Mouse (Mus musculus) Patski (cell line): ENCODE results near the gene Mrpl34. TPM values are rescaled to one million over a fixed set of nuclear protein-coding genes. Genes with fewer than 3 reads are reported as not detected.

Experiments
- ATAC-seq: fragments of 100-300 bp; one replicate; pipeline ENCODE4 v1.8.0; 2021
- CTCF ChIA-PET: fragments of 350-600 bp; sonication (Branson Sonifier 250); formaldehyde crosslinking; loops from one replicate; lab custom pipeline; 2022; ENCODE audit warnings: inconsistent platforms; lab: Charles Lee
- POLR2A ChIA-PET: fragments of 350-600 bp; sonication (Branson Sonifier 250); formaldehyde crosslinking; loops from one replicate; lab custom pipeline; 2022; ENCODE audit warnings: antibody characterized with exemption, inconsistent platforms; lab: Charles Lee
- DNase-seq: peaks from one replicate; pipeline ENCODE4 v3.0.0-alpha.2; 2011; ENCODE audit warnings: low read depth, low spot score
- H3K27me3 ChIP-seq: fragments of 371-371 bp; one replicate; pipeline ENCODE4 v1.5.1; 2021
- CTCF ChIP-seq: fragments of 100-300 bp; IDR thresholded peaks from one replicate; pipeline ENCODE4 v1.5.1; 2021
- in situ Hi-C: fragments of 300-500 bp; cut with MboI; formaldehyde crosslinking; loops from 3 replicates; pipeline ENCODE4 v1.11.1; 2018; ENCODE audit warnings: low pct_unique_long_range_greater_than_20kb, mixed read lengths
- polyA plus RNA-seq: library from polyadenylated mRNA; unstranded; gene quantifications from one replicate; pipeline ENCODE4 v1.2.3, GENCODE M21; 2021

Mrpl34 gene
- polyA plus RNA-seq, 1 experiment from 2014 or later = 81.5 TPM

DNA sequence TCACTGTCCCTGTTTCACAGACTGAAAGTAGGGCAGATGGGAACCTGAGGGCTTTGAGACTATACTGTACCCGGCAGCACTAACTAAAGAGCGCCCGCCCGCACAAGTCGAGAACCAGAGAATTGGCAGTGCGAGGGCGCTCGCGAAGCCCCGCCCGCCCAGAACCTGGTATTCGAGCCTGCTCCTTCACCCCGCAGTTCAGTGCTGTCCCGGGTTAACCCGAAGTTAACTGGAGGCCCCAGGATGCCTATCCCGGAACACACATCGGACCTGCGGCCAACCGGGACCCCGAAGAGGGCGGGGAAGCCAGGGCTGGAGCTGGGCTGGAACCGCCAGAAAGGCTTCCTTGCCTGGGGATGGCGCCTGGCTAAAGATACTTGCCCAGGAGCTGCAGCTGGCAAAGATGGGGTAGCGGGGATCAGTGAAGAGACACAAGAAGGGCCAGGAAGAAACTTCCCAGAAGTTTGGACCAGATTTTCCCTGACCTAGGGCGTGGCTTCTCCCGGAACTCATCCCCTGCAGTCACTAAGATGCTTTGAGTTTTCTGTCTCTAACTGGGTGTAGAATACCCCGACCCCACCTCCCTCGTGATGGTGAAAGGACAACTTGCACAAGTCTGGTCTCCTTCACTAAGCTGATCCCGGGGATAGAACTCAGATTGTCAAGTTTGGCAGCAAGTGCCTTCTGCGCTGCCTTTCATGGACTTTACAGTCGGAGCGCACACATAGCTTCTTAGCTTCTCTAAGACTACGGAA lies 23.1 kb downstream of the Mrpl34 start, which contains the start of gene Gtpbp3:
Gene Gtpbp3 (plus strand): TSS at position 413 of the 755 bp plus-strand sequence.
- DNase-seq (no peak), ATAC-seq (peak; percentile 48)
- no peaks in the 10 kb centered on the region for H3K27me3 ChIP-seq
- CTCF ChIA-PET = interaction anchor here (1.2 to 2.0 kb wide), 2 partner anchors 10 to 15 kb away, joined by 3 to 7 read pairs; no protein-coding TSS in a partner anchor
- in situ Hi-C loops = loop anchor here (5.0 kb wide), 1 partner anchor 34 kb away; no protein-coding TSS in a partner anchor
- POLR2A ChIA-PET = interaction anchor here (0.7 to 1.9 kb wide), 4 partner anchors 10 to 37 kb away, joined by 3 to 6 read pairs (median 4); partner anchors contain the start of genes Ccdc194 and Dda1
- no peak for TF ChIP-seq CTCF

DNA sequence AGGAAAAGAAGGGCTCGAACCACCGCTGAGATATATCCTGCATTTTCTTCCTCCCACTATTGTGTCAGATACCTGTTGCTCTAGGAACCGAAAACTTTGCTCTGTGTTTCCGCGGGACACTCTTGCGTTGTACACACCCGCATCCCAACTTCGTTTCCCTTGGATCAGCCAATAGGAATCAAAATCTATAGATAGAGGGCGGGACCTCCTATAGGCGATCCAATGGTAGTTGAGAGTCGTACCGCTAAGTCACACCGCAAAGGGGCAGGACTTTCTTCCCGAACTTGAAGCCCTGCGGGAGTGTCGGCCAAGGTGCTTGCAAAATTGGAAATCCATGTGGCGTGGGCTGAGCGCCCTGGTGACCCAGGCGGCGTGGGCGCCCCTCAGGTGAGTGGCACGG lies 23.7 kb downstream of the Mrpl34 start:
- ATAC-seq (peak; percentile 65), DNase-seq (peak; percentile 88)
- in situ Hi-C loops = loop anchor here (5.0 kb wide), 1 partner anchor 34 kb away; no protein-coding TSS in a partner anchor
- TF ChIP-seq CTCF = no peak
- no peaks in the 10 kb centered on the region for H3K27me3 ChIP-seq
- CTCF ChIA-PET = interaction anchor here (0.7 to 2.0 kb wide), 3 partner anchors 11 to 30 kb away, joined by 3 to 7 read pairs (median 3); no protein-coding TSS in a partner anchor
- POLR2A ChIA-PET = interaction anchor here (0.7 to 1.9 kb wide), 5 partner anchors 11 to 37 kb away, joined by 3 to 6 read pairs (median 4); partner anchors contain the start of genes Ccdc194 and Dda1

DNA sequence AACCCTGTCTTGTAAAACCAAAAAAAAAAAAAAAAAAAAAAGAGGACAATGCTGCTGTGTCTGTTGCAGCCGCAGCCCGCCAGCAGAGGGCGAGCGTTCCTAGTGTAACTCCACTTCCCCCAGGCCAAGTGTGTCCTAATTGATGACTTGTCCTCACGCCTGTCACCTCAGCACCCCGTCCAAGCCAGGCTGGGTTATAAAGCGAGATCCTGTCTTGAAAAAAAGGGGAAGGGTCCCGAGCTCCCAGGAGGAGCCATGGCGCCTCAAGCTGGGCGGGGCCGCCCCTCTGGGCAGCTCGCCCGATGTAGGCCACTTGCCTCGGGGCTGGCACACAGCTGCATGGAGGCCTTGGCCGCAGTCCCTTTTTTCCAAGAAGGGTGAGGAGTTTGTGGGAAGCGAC lies 30.3 kb downstream of the Mrpl34 start:
- H3K27me3 ChIP-seq = no peaks in the 10 kb centered on the region
- in situ Hi-C loops = no loop called here
- ChIA-PET POLR2A (interaction anchor here (0.7 to 1.4 kb wide), 2 partner anchors 13 to 107 kb away, joined by 3 read pairs; no protein-coding TSS in a partner anchor), CTCF (interaction anchor here (0.6 to 3.5 kb wide), 10 partner anchors 10 to 90 kb away, joined by 3 to 23 read pairs (median 3); partner anchors contain the start of gene Ccdc194)
- TF ChIP-seq CTCF = no peak
- peak; percentile 27 for ATAC-seq
- no peak for DNase-seq

DNA sequence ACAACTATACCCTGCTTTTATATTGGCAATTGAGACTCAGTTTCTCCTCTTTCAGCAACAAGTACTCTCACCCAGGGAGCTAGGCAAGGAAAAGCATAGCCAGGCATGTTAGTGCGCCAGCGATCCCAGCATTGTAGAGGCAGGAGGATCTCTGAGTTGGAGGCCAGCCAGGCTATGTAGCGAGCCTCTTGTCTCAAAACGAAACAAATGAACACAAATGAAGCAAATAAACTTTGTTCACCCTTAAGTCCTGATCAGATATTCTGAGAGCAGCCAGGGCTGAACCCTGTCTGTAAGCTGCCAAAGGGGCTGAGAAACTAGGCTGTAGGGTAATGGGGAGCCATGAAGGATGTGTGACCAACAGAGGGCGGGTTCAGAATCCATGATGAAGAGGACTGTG lies 31.1 kb downstream of the Mrpl34 start:
- in situ Hi-C loops = no loop called here
- ChIA-PET CTCF (interaction anchor here (0.7 to 3.5 kb wide), 10 partner anchors 10 to 91 kb away, joined by 3 to 23 read pairs (median 4); partner anchors contain the start of gene Ccdc194), POLR2A (interaction anchor here (1.3 to 1.4 kb wide), 2 partner anchors 12 to 23 kb away, joined by 3 to 4 read pairs; no protein-coding TSS in a partner anchor)
- ATAC-seq (no peak), DNase-seq (no peak)
- H3K27me3 ChIP-seq = no peaks in the 10 kb centered on the region
- no peak for TF ChIP-seq CTCF

DNA sequence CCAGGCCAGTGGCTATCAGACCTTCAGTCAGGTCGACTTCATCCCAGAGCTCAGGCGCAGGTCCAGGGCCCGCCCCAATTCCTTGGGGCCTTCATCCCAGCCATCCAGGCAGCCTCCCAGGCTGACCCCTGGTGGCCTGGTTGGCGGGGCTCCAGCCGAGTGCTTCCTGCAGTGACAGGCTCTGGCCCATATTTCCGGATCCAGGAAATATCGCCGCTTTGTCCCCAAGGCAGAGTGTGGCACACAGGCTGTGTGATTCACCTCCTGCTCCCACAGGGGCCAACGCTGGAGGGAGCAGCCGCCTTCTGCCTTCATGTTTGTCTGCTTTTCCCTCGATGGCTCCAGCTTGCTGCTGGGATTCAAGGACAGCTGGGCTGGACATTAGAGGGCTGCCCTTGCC lies 31.7 kb downstream of the Mrpl34 start:
- in situ Hi-C loops = no loop called here
- ChIA-PET POLR2A (interaction anchor here (0.9 to 1.4 kb wide), 3 partner anchors 12 to 31 kb away, joined by 3 to 4 read pairs (median 3); partner anchors contain the start of gene Mrpl34), CTCF (interaction anchor here (0.9 to 3.5 kb wide), 5 partner anchors 9 to 37 kb away, joined by 3 to 23 read pairs (median 3); no protein-coding TSS in a partner anchor)
- TF ChIP-seq CTCF = no peak
- ATAC-seq = peak; percentile 23
- DNase-seq = no peak
- no peaks in the 10 kb centered on the region for H3K27me3 ChIP-seq

DNA sequence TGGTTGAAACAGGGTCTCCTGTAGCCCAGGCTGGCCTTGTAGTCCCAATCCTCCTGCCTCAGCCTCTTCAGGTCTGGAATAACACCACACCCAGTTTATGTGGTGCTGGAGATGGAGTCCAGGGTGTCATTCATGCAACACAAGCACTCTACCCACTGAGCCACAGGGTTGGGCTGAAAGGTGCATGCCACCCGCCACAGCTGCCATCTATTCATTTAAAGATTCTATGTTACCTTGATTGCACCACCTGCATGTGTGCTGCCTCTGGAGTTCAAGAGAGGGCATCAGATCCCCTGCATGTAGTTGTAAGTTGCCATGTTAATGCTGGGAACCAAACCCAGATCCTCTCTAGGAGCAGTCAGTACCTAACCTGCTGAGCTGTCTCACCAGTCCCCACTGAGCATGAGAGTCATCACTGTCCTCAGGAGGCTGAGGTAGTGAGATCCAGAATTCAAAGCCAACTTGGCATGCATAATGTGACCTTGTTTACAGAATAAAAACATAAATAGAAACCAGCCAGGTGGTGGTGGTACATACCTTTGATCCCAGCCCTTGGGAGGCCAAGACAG lies 32.4 kb downstream of the Mrpl34 start:
- TF ChIP-seq CTCF = no peak
- no peaks in the 10 kb centered on the region for H3K27me3 ChIP-seq
- CTCF ChIA-PET = interaction anchor here (0.9 to 3.5 kb wide), 4 partner anchors 9 to 36 kb away, joined by 3 to 23 read pairs (median 7); no protein-coding TSS in a partner anchor
- in situ Hi-C loops = no loop called here
- ATAC-seq (no peak), DNase-seq (no peak)
- POLR2A ChIA-PET = interaction anchor here (0.9 kb wide), 1 partner anchor 32 kb away, joined by 3 read pairs; the partner anchor contains the start of gene Mrpl34

DNA sequence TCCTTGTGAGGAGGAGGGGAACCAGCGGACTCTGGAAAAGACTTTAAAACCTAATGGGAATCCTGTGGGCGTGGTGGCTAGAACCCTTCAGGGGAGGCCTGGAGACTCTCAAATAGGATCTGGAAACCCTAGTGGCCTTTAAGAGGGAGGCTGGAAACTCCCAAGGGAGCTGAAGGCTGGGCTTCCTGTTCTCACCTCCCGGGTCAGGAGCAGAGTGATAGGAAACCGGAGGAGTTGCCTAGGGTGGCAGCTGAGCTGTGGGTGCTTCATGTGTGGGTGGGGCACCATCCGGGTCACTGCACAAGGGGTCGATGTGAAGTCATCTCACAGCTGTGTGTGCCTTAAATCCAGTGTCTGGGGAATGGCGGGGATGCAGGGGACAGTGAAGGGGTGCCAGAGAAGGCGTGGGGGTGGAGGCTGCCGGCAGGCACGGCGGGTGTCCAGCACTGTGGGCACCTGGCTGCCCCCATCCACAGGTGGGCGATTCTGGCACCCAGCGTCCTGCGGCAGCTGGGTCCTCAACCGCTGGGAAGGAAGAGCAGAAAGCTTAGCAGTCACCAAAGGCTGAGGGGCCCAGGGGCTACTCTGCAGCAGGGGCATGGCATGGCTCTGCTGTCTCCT lies 33.2 kb downstream of the Mrpl34 start:
- POLR2A ChIA-PET = no interaction called here
- ATAC-seq (no peak), DNase-seq (no peak)
- no peaks in the 10 kb centered on the region for H3K27me3 ChIP-seq
- TF ChIP-seq CTCF = no peak
- in situ Hi-C loops = no loop called here
- CTCF ChIA-PET = interaction anchor here (1.5 to 3.5 kb wide), 3 partner anchors 11 to 21 kb away, joined by 7 to 23 read pairs (median 8); no protein-coding TSS in a partner anchor

DNA sequence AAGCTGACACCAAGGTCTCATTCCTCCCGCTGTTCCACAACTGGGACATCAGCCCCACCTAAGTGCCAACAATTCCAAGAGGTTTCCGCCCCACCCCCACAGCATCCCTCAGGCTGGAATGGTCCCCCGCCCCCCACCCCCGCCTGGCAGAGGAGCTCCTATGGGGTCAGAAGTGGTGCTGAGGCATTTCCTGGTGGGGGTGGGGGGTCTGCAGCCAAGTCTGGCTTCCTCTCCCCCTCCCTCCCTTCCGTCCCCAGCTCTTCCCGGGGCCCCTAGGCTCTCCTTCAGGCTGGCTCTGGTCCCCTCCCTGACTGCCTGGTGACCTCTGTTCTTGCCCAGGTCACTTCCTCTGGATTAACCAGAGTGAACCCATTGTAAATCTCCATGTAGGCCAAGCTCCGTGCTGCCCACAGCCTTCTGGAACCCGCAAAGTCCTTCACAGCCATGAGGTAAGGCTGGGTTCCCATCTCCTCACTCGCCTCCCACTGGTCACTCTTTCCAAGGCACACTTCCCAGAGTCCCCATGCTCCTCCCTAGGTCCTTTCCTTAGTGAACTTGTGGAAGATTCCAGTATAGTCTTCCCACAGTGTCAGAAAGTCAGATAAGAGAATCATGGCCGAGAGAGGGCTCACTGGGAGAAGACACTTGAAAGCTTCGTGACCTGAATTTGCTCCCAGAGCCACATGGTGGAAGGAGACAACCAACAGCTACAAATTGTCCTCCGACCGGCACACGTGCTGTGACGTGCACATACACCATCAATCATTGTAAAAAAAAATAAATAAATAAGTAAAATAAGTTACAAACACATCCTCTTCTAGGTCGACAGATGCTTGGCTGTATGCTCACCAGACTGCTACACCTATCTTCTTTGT lies 34.3 kb downstream of the Mrpl34 start:
- no peaks in the 10 kb centered on the region for H3K27me3 ChIP-seq
- in situ Hi-C loops = no loop called here
- no peak for ATAC-seq
- POLR2A ChIA-PET = no interaction called here
- CTCF ChIA-PET = interaction anchor here (0.9 to 1.9 kb wide), 3 partner anchors 10 to 57 kb away, joined by 3 to 8 read pairs (median 7); no protein-coding TSS in a partner anchor
- TF ChIP-seq CTCF = no peak
- no peak for DNase-seq

DNA sequence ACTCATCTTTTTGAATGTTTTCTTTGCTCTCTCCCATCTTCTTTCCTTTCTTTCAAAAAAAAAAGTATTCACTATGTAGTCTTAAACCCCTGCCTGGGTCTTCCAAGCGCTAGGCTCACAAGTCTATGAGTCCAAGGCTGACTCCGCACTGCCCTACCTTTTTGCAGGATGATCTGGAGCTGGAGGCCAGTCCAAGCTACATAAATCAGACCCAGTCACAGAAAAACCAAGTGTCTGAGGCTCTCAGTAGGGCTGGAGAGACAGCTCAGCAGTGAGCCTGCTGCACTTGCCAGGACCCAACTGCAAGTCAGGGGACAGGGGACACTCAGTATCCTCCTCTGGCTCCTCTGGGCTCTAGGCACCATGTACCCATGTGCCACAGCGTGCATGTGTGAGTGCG lies 39.6 kb downstream of the Mrpl34 start:
- CTCF ChIA-PET = no interaction called here
- DNase-seq (no peak), ATAC-seq (no peak)
- POLR2A ChIA-PET = interaction anchor here (0.6 kb wide), 1 partner anchor 13 kb away, joined by 6 read pairs; no protein-coding TSS in a partner anchor
- no peak for TF ChIP-seq CTCF
- H3K27me3 ChIP-seq = peaks cover 12% of the 10 kb centered on the region
- in situ Hi-C loops = no loop called here
